9 mouse cellular contexts compared by ENCODE assay signal in genomic region chr17:48430394-48430793, GRCm38 (mm10). TPM values are rescaled to one million over a fixed set of nuclear protein-coding genes. Genes with fewer than 3 reads are reported as not detected.
DNase-seq lines count a peak whose midpoint lies in the region; ATAC-seq and TF ChIP-seq lines count a peak whose summit lies in the region.
"Had no signal": no experiment of that assay in that cellular context is flagged by ENCODE, and none has a peak within 500 bp of the region (broad histone marks: within the 10 kb centered on the region; RNA-seq: fewer than 3 reads in every experiment).

No protein-coding gene starts in this region.

- TF ChIP-seq EP300 in stomach, postnatal 0 days (optimal IDR thresholded peaks at IDR 0.05): no peak

- no peak overlapping the region for H3K4me3 ChIP-seq in midbrain, embryonic 11.5 days (ENCODE audit: low read depth, low read length)
- H3K4me3 ChIP-seq in midbrain, postnatal 0 days (ENCODE audit: low read depth, low read length): no peak overlapping the region
- H3K4me3 ChIP-seq in heart, embryonic 11.5 days (ENCODE audit: low read depth, low read length): peak overlapping the region; percentile 56
- H3K4me3 ChIP-seq in limb, embryonic 12.5 days (replicated peaks): no peak overlapping the region
- H3K4me3 ChIP-seq in stomach, postnatal 0 days (ENCODE audit: low read depth, low read length): no peak overlapping the region
- H3K4me3 ChIP-seq in hindbrain, embryonic 11.5 days (ENCODE audit: low read depth, low read length): no peak overlapping the region
- H3K4me3 ChIP-seq: liver, embryonic 12.5 days had no signal

- no peak overlapping the region for H3K9ac ChIP-seq in midbrain, embryonic 11.5 days (ENCODE audit: low read length)
- H3K9ac ChIP-seq in midbrain, postnatal 0 days (replicated peaks; ENCODE audit: low read length, poor library complexity, severe bottlenecking): no peak overlapping the region
- peak overlapping the region; percentile 79 for H3K9ac ChIP-seq in heart, embryonic 11.5 days (ENCODE audit: low read depth, low read length)
- no peak overlapping the region for H3K9ac ChIP-seq in limb, embryonic 12.5 days (replicated peaks)
- no peak overlapping the region for H3K9ac ChIP-seq in stomach, postnatal 0 days (ENCODE audit: low read length)
- H3K9ac ChIP-seq in hindbrain, embryonic 11.5 days (ENCODE audit: low read depth, low read length): no peak overlapping the region
- H3K9ac ChIP-seq: liver, embryonic 12.5 days had no signal

- H3K4me1 ChIP-seq in midbrain, embryonic 11.5 days (ENCODE audit: control insufficient read depth, insufficient read depth, low read length): peaks cover 4% of the 10 kb centered on the region
- no peaks in the 10 kb centered on the region for H3K4me1 ChIP-seq in midbrain, postnatal 0 days (ENCODE audit: insufficient read depth, low read length)
- H3K4me1 ChIP-seq in heart, embryonic 11.5 days (ENCODE audit: control insufficient read depth, insufficient read depth, low read length): peaks cover 47% of the 10 kb centered on the region
- peaks cover 37% of the 10 kb centered on the region for H3K4me1 ChIP-seq in limb, embryonic 12.5 days (replicated peaks)
- peaks cover 5% of the 10 kb centered on the region for H3K4me1 ChIP-seq in stomach, postnatal 0 days (replicated peaks; ENCODE audit: control insufficient read depth, insufficient read depth)
- no peaks in the 10 kb centered on the region; the same call in 1 of the 2 replicates for H3K4me1 ChIP-seq in hindbrain, embryonic 11.5 days (replicated peaks; ENCODE audit: control insufficient read depth, insufficient read depth, low read length)

- peak; percentile 67 for DNase-seq in midbrain, embryonic 11.5 days (ENCODE audit: low spot score, missing footprints)
- DNase-seq in midbrain, postnatal 0 days (ENCODE audit: low spot score): no peak
- DNase-seq in stomach, postnatal 0 days (ENCODE audit: low spot score): no peak
- no peak for DNase-seq in right cerebral cortex, postnatal 25 days
- DNase-seq in hindbrain, embryonic 11.5 days (ENCODE audit: low spot score): no peak
- DNase-seq: kidney, postnatal 14 days had no signal

- WGBS in midbrain, embryonic 11.5 days: 78% methylated on average over 5 of the region's 5 CpGs
- 79% methylated on average over 5 of the region's 5 CpGs for WGBS in midbrain, postnatal 0 days
- WGBS in heart, embryonic 11.5 days (ENCODE audit: insufficient replicate concordance): 20% methylated on average over 5 of the region's 5 CpGs
- WGBS in limb, embryonic 12.5 days: 40% methylated on average over 5 of the region's 5 CpGs
- 17% methylated on average over 5 of the region's 5 CpGs for WGBS in stomach, postnatal 0 days
- 73% methylated on average over 5 of the region's 5 CpGs for whole genome bisulfite sequencing in hindbrain, embryonic 11.5 days

- TF ChIP-seq CTCF in midbrain, postnatal 0 days (IDR thresholded peaks at IDR 0.05): no peak
- no peak for TF ChIP-seq CTCF in stomach, postnatal 0 days (IDR thresholded peaks at IDR 0.05; ENCODE audit: low read depth)

- no peak for ATAC-seq in midbrain, embryonic 11.5 days (ENCODE audit: low FRiP score)
- ATAC-seq in midbrain, postnatal 0 days (ENCODE audit: low FRiP score): no peak
- ATAC-seq in heart, embryonic 11.5 days (replicated peaks; ENCODE audit: insufficient number of reproducible peaks, low FRiP score, low TSS enrichment): no peak
- no peak for ATAC-seq in limb, embryonic 12.5 days (ENCODE audit: insufficient number of reproducible peaks, insufficient read depth, low FRiP score, low TSS enrichment, low read depth)
- ATAC-seq in stomach, postnatal 0 days (ENCODE audit: low FRiP score, low TSS enrichment): peak; percentile 34; the same call in 1 of the 2 replicates
- no peak for ATAC-seq in hindbrain, embryonic 11.5 days (ENCODE audit: low FRiP score)
- ATAC-seq: liver, embryonic 12.5 days had no signal

- no peaks in the 10 kb centered on the region for H3K27me3 ChIP-seq in midbrain, embryonic 11.5 days (ENCODE audit: control insufficient read depth, insufficient read depth, low read length)
- no peaks in the 10 kb centered on the region for H3K27me3 ChIP-seq in midbrain, postnatal 0 days (ENCODE audit: insufficient read depth, low read length)
- H3K27me3 ChIP-seq in heart, embryonic 11.5 days (ENCODE audit: control insufficient read depth, insufficient read depth, low read length): no peaks in the 10 kb centered on the region
- no peaks in the 10 kb centered on the region for H3K27me3 ChIP-seq in limb, embryonic 12.5 days
- no peaks in the 10 kb centered on the region for H3K27me3 ChIP-seq in stomach, postnatal 0 days (ENCODE audit: control insufficient read depth, insufficient read depth, low read length)
- H3K27me3 ChIP-seq in hindbrain, embryonic 11.5 days (ENCODE audit: control insufficient read depth, insufficient read depth, low read length): no peaks in the 10 kb centered on the region
- H3K27me3 ChIP-seq: liver, embryonic 12.5 days had no signal

- H3K36me3 ChIP-seq in midbrain, embryonic 11.5 days (ENCODE audit: control insufficient read depth, insufficient read depth, low read length): no peaks in the 10 kb centered on the region
- no peaks in the 10 kb centered on the region for H3K36me3 ChIP-seq in midbrain, postnatal 0 days (ENCODE audit: insufficient read depth, low read length)
- H3K36me3 ChIP-seq in heart, embryonic 11.5 days (ENCODE audit: control insufficient read depth, insufficient read depth, low read length): no peaks in the 10 kb centered on the region
- H3K36me3 ChIP-seq in limb, embryonic 12.5 days: no peaks in the 10 kb centered on the region
- H3K36me3 ChIP-seq in stomach, postnatal 0 days (ENCODE audit: control insufficient read depth, insufficient read depth, low read length): no peaks in the 10 kb centered on the region
- H3K36me3 ChIP-seq in hindbrain, embryonic 11.5 days (ENCODE audit: control insufficient read depth, insufficient read depth, low read length): no peaks in the 10 kb centered on the region
- H3K36me3 ChIP-seq: liver, embryonic 12.5 days had no signal

- H3K27ac ChIP-seq in midbrain, embryonic 11.5 days (ENCODE audit: low read depth, low read length): no peak overlapping the region
- H3K27ac ChIP-seq in midbrain, postnatal 0 days (ENCODE audit: low read depth, low read length): no peak overlapping the region
- H3K27ac ChIP-seq in heart, embryonic 11.5 days (ENCODE audit: low read depth, low read length): peak overlapping the region; percentile 98
- peak overlapping the region; percentile 31 for H3K27ac ChIP-seq in limb, embryonic 12.5 days
- peak overlapping the region; percentile 56 for H3K27ac ChIP-seq in stomach, postnatal 0 days (replicated peaks)
- H3K27ac ChIP-seq in hindbrain, embryonic 11.5 days (ENCODE audit: low read depth, low read length): no peak overlapping the region
- H3K27ac ChIP-seq: liver, embryonic 12.5 days had no signal

- no peak overlapping the region for H3K4me2 ChIP-seq in midbrain, embryonic 11.5 days
- no peak overlapping the region for H3K4me2 ChIP-seq in midbrain, postnatal 0 days (ENCODE audit: low read depth, low read length, poor library complexity, severe bottlenecking)
- peak overlapping the region; percentile 81 for H3K4me2 ChIP-seq in heart, embryonic 11.5 days
- H3K4me2 ChIP-seq in limb, embryonic 12.5 days: 0 out of 2 replicates have a peak overlapping the region, but pooled peaks have one; percentile 8
- 0 out of 2 replicates have a peak overlapping the region, but pooled peaks have one; percentile 3 for H3K4me2 ChIP-seq in stomach, postnatal 0 days (replicated peaks; ENCODE audit: low read depth)
- H3K4me2 ChIP-seq in hindbrain, embryonic 11.5 days (replicated peaks; ENCODE audit: low read depth, low read length): no peak overlapping the region
- H3K4me2 ChIP-seq: liver, embryonic 12.5 days had no signal

- H3K9me3 ChIP-seq in midbrain, embryonic 11.5 days (ENCODE audit: control insufficient read depth, low read length): no peaks in the 10 kb centered on the region
- no peaks in the 10 kb centered on the region for H3K9me3 ChIP-seq in midbrain, postnatal 0 days (ENCODE audit: low read length)
- no peaks in the 10 kb centered on the region for H3K9me3 ChIP-seq in heart, embryonic 11.5 days (replicated peaks; ENCODE audit: control insufficient read depth, low read length)
- no peaks in the 10 kb centered on the region for H3K9me3 ChIP-seq in limb, embryonic 12.5 days
- no peaks in the 10 kb centered on the region for H3K9me3 ChIP-seq in stomach, postnatal 0 days (ENCODE audit: control insufficient read depth, low read length)
- no peaks in the 10 kb centered on the region for H3K9me3 ChIP-seq in hindbrain, embryonic 11.5 days (ENCODE audit: control insufficient read depth, low read length)
- H3K9me3 ChIP-seq: liver, embryonic 12.5 days had no signal

RNA-seq across cellular contexts. Expression of gene Apobec2, which starts 2.3 kb away (rescaled TPM):
- 1.0 and 1.3 TPM in 2 replicates for polyA plus RNA-seq in midbrain, embryonic 11.5 days (2014; fragmentation: Nextera tagmentation; extraction: Ambion mirVana)
- 0.11 and 0.80 TPM in 2 replicates for total RNA-seq in midbrain, postnatal 0 days (2014; rRNA removed)
- polyA plus RNA-seq in midbrain, postnatal 0 days (2015; fragmentation: Nextera tagmentation; extraction: Ambion mirVana): 0.31 and 0.32 TPM in 2 replicates
- 213 and 216 TPM in 2 replicates for polyA plus RNA-seq in heart, embryonic 11.5 days (2014; fragmentation: Nextera tagmentation; extraction: Ambion mirVana)
- polyA plus RNA-seq in limb, embryonic 12.5 days (2016; fragmentation: Nextera tagmentation; extraction: Ambion mirVana): 8.1 and 8.2 TPM in 2 replicates
- 7.2 and 7.6 TPM in 2 replicates for polyA plus RNA-seq in stomach, postnatal 0 days (2015; fragmentation: Nextera tagmentation; extraction: Ambion mirVana)
- polyA plus RNA-seq in hindbrain, embryonic 11.5 days (2014; fragmentation: Nextera tagmentation; extraction: Ambion mirVana): 1.6 and 1.7 TPM in 2 replicates

RNA-seq across cellular contexts. Expression of gene Oard1, which starts 20.6 kb away (rescaled TPM):
- polyA plus RNA-seq in midbrain, embryonic 11.5 days (2014; fragmentation: Nextera tagmentation; extraction: Ambion mirVana): 95.9 and 101 TPM in 2 replicates
- total RNA-seq in midbrain, postnatal 0 days (2014; rRNA removed): 12.9 and 15.0 TPM in 2 replicates
- polyA plus RNA-seq in midbrain, postnatal 0 days (2015; fragmentation: Nextera tagmentation; extraction: Ambion mirVana): 28.0 and 30.2 TPM in 2 replicates
- 47.4 and 48.0 TPM in 2 replicates for polyA plus RNA-seq in heart, embryonic 11.5 days (2014; fragmentation: Nextera tagmentation; extraction: Ambion mirVana)
- polyA plus RNA-seq in limb, embryonic 12.5 days (2016; fragmentation: Nextera tagmentation; extraction: Ambion mirVana): 59.5 and 61.4 TPM in 2 replicates
- 42.3 and 43.8 TPM in 2 replicates for polyA plus RNA-seq in stomach, postnatal 0 days (2015; fragmentation: Nextera tagmentation; extraction: Ambion mirVana)
- 75.0 and 79.0 TPM in 2 replicates for polyA plus RNA-seq in hindbrain, embryonic 11.5 days (2014; fragmentation: Nextera tagmentation; extraction: Ambion mirVana)

RNA-seq across cellular contexts. Expression of gene Nfya, which starts 20.7 kb away (rescaled TPM):
- 18.4 and 19.4 TPM in 2 replicates for polyA plus RNA-seq in midbrain, embryonic 11.5 days (2014; fragmentation: Nextera tagmentation; extraction: Ambion mirVana)
- total RNA-seq in midbrain, postnatal 0 days (2014; rRNA removed): 22.7 and 30.9 TPM in 2 replicates
- 3.8 and 4.1 TPM in 2 replicates for polyA plus RNA-seq in midbrain, postnatal 0 days (2015; fragmentation: Nextera tagmentation; extraction: Ambion mirVana)
- polyA plus RNA-seq in heart, embryonic 11.5 days (2014; fragmentation: Nextera tagmentation; extraction: Ambion mirVana): 16.9 and 19.6 TPM in 2 replicates
- 19.7 and 21.3 TPM in 2 replicates for polyA plus RNA-seq in limb, embryonic 12.5 days (2016; fragmentation: Nextera tagmentation; extraction: Ambion mirVana)
- 3.0 and 3.5 TPM in 2 replicates for polyA plus RNA-seq in stomach, postnatal 0 days (2015; fragmentation: Nextera tagmentation; extraction: Ambion mirVana)
- polyA plus RNA-seq in hindbrain, embryonic 11.5 days (2014; fragmentation: Nextera tagmentation; extraction: Ambion mirVana): 19.9 and 26.9 TPM in 2 replicates

RNA-seq across cellular contexts. Expression of gene Tspo2, which starts 20.9 kb away (rescaled TPM):
- polyA plus RNA-seq in midbrain, embryonic 11.5 days (2014; fragmentation: Nextera tagmentation; extraction: Ambion mirVana): 0.36 and 0.61 TPM in 2 replicates
- 0.22 and 0.85 TPM in 2 replicates for total RNA-seq in midbrain, postnatal 0 days (2014; rRNA removed)
- polyA plus RNA-seq in midbrain, postnatal 0 days (2015; fragmentation: Nextera tagmentation; extraction: Ambion mirVana): 0.74 and 1.4 TPM in 2 replicates
- 2.1 TPM in 2 replicates for polyA plus RNA-seq in heart, embryonic 11.5 days (2014; fragmentation: Nextera tagmentation; extraction: Ambion mirVana)
- 2.1 and 3.0 TPM in 2 replicates for polyA plus RNA-seq in limb, embryonic 12.5 days (2016; fragmentation: Nextera tagmentation; extraction: Ambion mirVana)
- 0.41 and 0.51 TPM in 2 replicates for polyA plus RNA-seq in stomach, postnatal 0 days (2015; fragmentation: Nextera tagmentation; extraction: Ambion mirVana)
- 0.06 and 0.39 TPM in 2 replicates for polyA plus RNA-seq in hindbrain, embryonic 11.5 days (2014; fragmentation: Nextera tagmentation; extraction: Ambion mirVana)

RNA-seq across cellular contexts. Expression of gene Unc5cl, which starts 24.3 kb away (rescaled TPM):
- 0.22 TPM in 1 of 2 replicates, not detected in the other for polyA plus RNA-seq in midbrain, embryonic 11.5 days (2014; fragmentation: Nextera tagmentation; extraction: Ambion mirVana)
- 0.19 and 0.49 TPM in 2 replicates for total RNA-seq in midbrain, postnatal 0 days (2014; rRNA removed)
- 0.06 and 0.32 TPM in 2 replicates for polyA plus RNA-seq in midbrain, postnatal 0 days (2015; fragmentation: Nextera tagmentation; extraction: Ambion mirVana)
- polyA plus RNA-seq in heart, embryonic 11.5 days (2014; fragmentation: Nextera tagmentation; extraction: Ambion mirVana): 0.17 and 0.23 TPM in 2 replicates
- polyA plus RNA-seq in limb, embryonic 12.5 days (2016; fragmentation: Nextera tagmentation; extraction: Ambion mirVana): 0.12 and 0.28 TPM in 2 replicates
- 3.3 and 3.5 TPM in 2 replicates for polyA plus RNA-seq in stomach, postnatal 0 days (2015; fragmentation: Nextera tagmentation; extraction: Ambion mirVana)
- polyA plus RNA-seq in hindbrain, embryonic 11.5 days (2014; fragmentation: Nextera tagmentation; extraction: Ambion mirVana): 0.11 and 0.15 TPM in 2 replicates

Comparison
In these comparisons a context has a peak if more than half of its experiments do, and no peak if none do; other contexts are left out.
1. H3K27ac ChIP-seq: peak in heart, embryonic 11.5 days (single experiment), limb, embryonic 12.5 days (single experiment) and stomach, postnatal 0 days (single experiment); none in midbrain, embryonic 11.5 days (single experiment), midbrain, postnatal 0 days (single experiment) and hindbrain, embryonic 11.5 days (single experiment).
2. H3K4me2 ChIP-seq: peak in heart, embryonic 11.5 days (single experiment), limb, embryonic 12.5 days (single experiment) and stomach, postnatal 0 days (single experiment); none in midbrain, embryonic 11.5 days (single experiment), midbrain, postnatal 0 days (single experiment) and hindbrain, embryonic 11.5 days (single experiment).
3. RNA of gene Apobec2, which starts 2.3 kb away (polyA plus RNA-seq): 213 to 216 TPM in heart, embryonic 11.5 days; 8.1 to 8.2 TPM in limb, embryonic 12.5 days, 7.2 to 7.6 TPM in stomach, postnatal 0 days, 1.6 to 1.7 TPM in hindbrain, embryonic 11.5 days, 1.0 to 1.3 TPM in midbrain, embryonic 11.5 days and 0.31 to 0.32 TPM in midbrain, postnatal 0 days; every median in the first group is over 10 times any median in the second.